Mouse (Mus musculus): Measurements from ENCODE around the gene Plxna3.
A peak's percentile ranks its signal among the peaks of the same experiment; 100 is the strongest.

The Plxna3 gene

DNA sequence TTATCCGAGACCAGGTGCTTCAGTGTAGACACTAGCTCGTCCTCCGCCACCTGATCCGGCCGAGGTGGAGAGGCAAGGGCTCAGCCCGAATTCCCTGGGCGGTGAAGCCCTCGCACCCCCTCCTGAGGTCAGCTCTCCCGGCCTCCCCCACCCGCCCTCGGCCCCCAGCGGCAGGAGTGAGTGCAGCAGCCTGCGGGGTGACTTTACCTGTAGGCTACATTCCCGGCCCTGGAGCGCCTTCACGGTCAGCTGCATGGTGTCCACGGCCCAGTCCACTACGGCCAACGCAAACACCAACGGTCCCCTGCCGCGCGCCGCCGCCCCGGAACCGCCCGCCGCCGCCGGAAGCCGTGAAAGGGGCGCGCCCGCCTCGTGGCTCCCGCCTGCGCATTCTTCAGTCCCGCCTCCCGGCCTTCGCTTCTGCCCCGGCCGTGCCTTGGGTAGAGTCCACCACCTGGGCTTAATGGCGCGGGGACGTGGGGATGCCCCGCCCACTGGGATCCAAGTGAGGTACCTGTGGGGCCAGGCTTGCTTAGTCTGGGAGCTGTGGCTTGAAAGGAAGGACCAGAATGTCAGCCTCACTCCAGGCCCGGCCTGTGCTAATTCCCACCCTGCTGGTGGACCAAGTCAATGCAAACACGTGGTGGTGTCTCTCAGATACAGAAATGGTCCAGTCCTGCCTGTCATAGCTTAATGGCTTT lies 39.5 kb downstream of the Plxna3 start:
- peak; percentile 33 to 48 for DNase-seq (ENCODE audit: low spot score in 2 of 2)

DNA sequence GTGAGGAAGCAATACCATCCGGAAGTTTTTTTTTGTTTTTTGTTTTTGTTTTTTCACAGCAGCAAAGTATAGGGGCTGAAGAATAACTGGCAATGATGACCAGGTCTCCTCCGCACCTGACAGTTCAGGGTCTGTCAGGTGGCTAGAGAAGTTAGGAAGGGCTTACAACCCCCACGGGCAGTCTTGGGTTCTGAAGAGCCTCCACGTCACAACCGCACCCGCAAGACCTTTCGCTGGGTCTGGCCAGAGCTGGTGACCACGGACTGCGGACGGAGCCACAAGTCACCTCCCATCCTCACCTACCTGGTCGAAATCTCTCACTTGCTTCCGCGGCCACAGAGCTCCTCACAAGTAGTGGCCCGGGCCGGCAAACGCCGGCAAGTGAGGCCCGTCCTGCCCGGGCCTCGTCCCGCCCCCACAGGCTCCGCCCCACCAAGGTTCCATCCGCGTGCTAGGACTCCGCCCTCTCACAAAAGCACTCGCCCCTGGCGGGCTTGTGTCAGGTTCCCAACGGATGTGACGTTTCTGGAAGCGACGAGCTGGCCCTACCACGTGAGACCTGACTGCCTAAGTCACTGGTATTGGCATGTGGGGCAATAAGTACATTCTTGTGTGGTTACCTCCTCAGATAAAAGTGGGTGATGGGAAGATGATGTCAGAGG lies 44.2 kb downstream of the Plxna3 start, which contains the start of the genes Ubl4a and Slc10a3:
Gene Ubl4a, minus strand, starts transcription at position 331 of the 662 bp plus-strand sequence.
Gene Slc10a3, minus strand, starts transcription at position 462 of the 662 bp plus-strand sequence.
- peak; percentile 67 to 75 for DNase-seq (ENCODE audit: low spot score in 2 of 2)

- DNase-seq (ENCODE audit: low spot score in 2 of 2): no peak
Observed at GRCm38 (mm10) chrX:74384451-74384850, 55.6 kb downstream of the Plxna3 start.

DNA sequence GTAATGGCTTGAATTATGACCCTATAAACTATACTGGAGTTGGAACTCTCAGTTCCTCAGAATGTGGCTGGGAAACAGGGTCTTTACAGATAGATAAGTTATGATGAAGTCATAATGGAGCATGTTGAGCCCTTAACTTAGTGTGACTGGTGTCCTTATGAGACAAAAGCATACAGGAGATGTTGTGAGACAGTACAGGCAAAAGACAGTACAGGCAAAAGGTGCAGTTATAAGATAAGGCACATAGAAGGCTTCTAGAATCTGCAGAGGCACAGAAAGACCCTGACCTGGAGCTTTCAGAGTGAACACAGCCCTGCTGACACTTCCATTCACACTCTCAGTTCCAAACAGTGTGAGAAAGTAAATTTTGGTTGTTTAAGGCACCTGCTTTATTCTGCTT lies 59.3 kb downstream of the Plxna3 start:
- no peak for DNase-seq (ENCODE audit: low spot score in 2 of 2)

DNA sequence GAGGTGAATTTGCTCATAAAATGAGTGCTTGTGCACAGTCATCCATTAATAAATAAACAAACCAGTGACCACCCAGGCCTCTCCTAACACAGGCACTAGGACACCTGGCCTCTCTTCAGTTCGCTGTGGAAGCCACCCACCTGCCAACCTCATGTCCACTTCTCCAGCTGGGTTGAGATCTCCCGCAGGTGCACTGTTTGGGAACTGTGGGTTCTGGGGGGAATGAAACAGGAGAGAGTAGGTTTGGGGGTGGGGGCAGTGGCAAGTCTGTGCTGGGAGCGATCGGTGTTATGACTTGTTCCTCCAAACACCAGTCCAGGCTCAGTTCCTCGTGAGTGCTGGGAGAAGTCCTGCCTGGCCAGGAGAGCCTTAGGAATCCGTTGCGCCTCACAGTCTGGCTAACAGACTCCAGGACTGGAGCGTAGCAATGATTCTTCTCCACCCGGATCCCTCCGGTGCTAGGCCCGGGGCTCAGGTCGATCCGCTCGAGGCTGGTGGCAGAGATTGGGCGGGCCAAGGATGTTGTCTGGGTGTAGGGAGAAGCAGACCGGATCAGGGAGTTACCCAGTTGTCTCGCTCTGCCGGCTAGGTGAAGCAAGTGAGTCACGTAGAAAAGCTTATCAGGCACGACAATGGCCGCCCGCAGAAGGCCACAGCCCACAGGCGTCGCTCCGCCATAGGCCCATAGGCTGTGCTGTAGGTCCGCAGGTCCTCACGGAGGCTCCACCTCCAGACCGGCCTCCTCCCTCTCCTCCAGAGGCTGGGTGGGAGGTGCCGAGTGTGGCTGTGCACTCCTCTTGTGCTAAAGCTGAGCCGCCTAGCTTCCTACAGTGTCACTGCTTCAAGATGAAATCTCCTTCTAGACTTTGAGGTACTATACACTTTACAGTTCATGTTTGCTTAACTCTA lies 63.9 kb downstream of the Plxna3 start, which contains the start of the genes Fam3a and Ikbkg:
Gene Fam3a, minus strand, starts transcription at position 738 of the 909 bp plus-strand sequence.
Gene Ikbkg, plus strand, starts transcription at position 756 of the 909 bp plus-strand sequence.
- peak; percentile 70 to 73 for DNase-seq (ENCODE audit: low spot score in 2 of 2)
